Mouse (Mus musculus): Measurements from ENCODE around the gene Eftud2. TPM values are rescaled to one million over a fixed set of nuclear protein-coding genes. Genes with fewer than 3 reads are reported as not detected.

Gene Eftud2
- polyA plus RNA-seq, 2 experiments = 95.0 to 137 TPM

DNA sequence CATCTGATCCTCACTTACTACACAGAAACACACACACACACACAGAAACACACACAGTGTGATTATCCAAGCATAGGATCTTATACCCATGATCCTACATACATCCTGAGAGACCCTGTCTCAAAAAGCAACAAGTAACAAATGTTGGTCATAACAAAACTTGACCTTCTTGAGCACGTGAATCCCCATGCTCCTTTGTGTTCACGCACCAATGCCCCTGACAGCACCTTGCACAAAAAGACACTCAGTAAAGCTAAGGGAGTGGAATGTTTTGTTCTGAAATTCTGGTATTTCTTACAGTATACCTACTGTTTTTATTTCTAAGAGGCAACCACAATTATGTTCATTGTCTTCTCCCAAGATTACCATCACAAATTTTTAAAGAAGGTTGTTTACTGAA is 1.2 kb downstream of the Eftud2 start:
- TF ChIP-seq POLR2A (IDR thresholded peaks at IDR 0.05; ENCODE audit: borderline replicate concordance, extremely low read depth, insufficient read depth, insufficient read length) = no peak
- DNase-seq (ENCODE audit: low spot score) (no peak), ATAC-seq (ENCODE audit: low FRiP score, low read depth) (no peak)
- H3K27me3 ChIP-seq (ENCODE audit: control insufficient read depth, insufficient read depth, low read length) = no peaks in the 10 kb centered on the region
- 86% methylated on average over 2 of the region's 2 CpGs for WGBS
- H3K36me3 ChIP-seq (ENCODE audit: control insufficient read depth, insufficient read depth, low read length) = peaks cover 24% of the 10 kb centered on the region
- H3K4me2 ChIP-seq (replicated peaks; ENCODE audit: low read depth, low read length, severe bottlenecking) = peak overlapping the region; percentile 77
- H3K4me3 ChIP-seq (replicated peaks; ENCODE audit: low read length) = no peak overlapping the region; the same call in 1 of the 2 replicates
- no peak overlapping the region for H3K27ac ChIP-seq (replicated peaks; ENCODE audit: low read depth, low read length)
- H3K9me3 ChIP-seq (ENCODE audit: control insufficient read depth, low read length) = no peaks in the 10 kb centered on the region
- peaks cover 7% of the 10 kb centered on the region; the same call in 1 of the 2 replicates for H3K4me1 ChIP-seq (ENCODE audit: control insufficient read depth, insufficient read depth, low read length)
- H3K9ac ChIP-seq (ENCODE audit: low read depth, low read length, severe bottlenecking) = no peak overlapping the region; the same call in 1 of the 2 replicates

DNA sequence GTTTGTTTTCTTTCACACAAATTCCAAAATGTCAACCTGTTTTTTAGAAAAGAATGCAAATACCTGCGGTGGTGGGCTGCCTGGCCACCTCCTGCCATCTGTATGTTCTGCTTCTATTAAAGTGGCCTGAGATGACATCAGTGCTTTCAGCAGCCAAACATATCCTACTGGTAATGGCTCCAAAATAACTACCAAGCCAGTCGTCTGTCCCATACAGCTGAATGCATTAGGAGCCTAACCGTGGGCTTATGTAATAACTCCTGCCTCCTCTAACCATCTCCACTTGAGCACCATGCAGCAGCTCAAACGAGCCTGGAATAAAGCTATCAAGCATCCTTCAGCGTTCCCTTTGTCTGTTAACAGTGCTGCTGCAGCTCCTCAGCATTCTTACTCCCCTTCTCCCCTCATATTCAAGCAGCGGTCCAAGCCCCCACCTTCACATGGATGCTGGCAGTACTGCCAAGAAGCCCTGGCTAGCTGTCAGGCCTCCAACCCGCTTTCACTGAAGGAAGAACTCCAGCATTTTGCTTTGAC is 5.9 kb downstream of the Eftud2 start:
- H3K36me3 ChIP-seq (ENCODE audit: control insufficient read depth, insufficient read depth, low read length) = peaks cover 54% of the 10 kb centered on the region
- TF ChIP-seq POLR2A (IDR thresholded peaks at IDR 0.05; ENCODE audit: borderline replicate concordance, extremely low read depth, insufficient read depth, insufficient read length) = no peak
- ATAC-seq (ENCODE audit: low FRiP score, low read depth) (no peak), DNase-seq (ENCODE audit: low spot score) (no peak)
- H3K9ac ChIP-seq (ENCODE audit: low read depth, low read length, severe bottlenecking) = no peak overlapping the region
- no peak overlapping the region for H3K27ac ChIP-seq (replicated peaks; ENCODE audit: low read depth, low read length)
- peaks cover 4% of the 10 kb centered on the region; the same call in 1 of the 2 replicates for H3K4me1 ChIP-seq (ENCODE audit: control insufficient read depth, insufficient read depth, low read length)
- H3K9me3 ChIP-seq (ENCODE audit: control insufficient read depth, low read length) = no peaks in the 10 kb centered on the region
- no peaks in the 10 kb centered on the region for H3K27me3 ChIP-seq (ENCODE audit: control insufficient read depth, insufficient read depth, low read length)
- no peak overlapping the region for H3K4me2 ChIP-seq (replicated peaks; ENCODE audit: low read depth, low read length, severe bottlenecking)
- no peak overlapping the region for H3K4me3 ChIP-seq (replicated peaks; ENCODE audit: low read length)
- 91% methylated on average over 7 of the region's 7 CpGs for WGBS

DNA sequence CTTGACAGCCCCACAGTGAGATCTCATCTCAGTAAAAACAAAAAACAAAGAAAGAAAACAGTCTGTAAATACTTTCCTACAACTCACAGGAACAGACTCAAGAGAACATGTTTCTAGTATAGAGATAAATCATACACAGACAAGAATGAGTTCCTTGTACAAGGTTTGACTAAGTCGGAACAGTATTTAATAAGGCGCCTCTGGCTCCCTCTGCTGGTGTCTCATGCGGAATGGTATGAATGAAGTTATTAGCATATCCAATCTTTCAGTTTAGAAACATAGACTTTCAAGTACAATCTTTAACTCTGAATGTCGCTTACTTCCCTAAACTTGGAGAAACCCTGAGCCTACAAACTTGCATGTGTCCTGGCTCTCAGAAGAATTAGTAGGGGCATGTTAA is 16.5 kb downstream of the Eftud2 start:
- ATAC-seq (ENCODE audit: low FRiP score, low read depth) (peak; percentile 70; the same call in 1 of the 2 replicates), DNase-seq (ENCODE audit: low spot score) (peak; percentile 95)
- Histone ChIP-seq H3K4me2 (replicated peaks; ENCODE audit: low read depth, low read length, severe bottlenecking) (no peak overlapping the region), H3K9me3 (ENCODE audit: control insufficient read depth, low read length) (no peaks in the 10 kb centered on the region), H3K4me3 (replicated peaks; ENCODE audit: low read length) (no peak overlapping the region), H3K27ac (replicated peaks; ENCODE audit: low read depth, low read length) (no peak overlapping the region), H3K9ac (ENCODE audit: low read depth, low read length, severe bottlenecking) (no peak overlapping the region), H3K36me3 (ENCODE audit: control insufficient read depth, insufficient read depth, low read length) (peaks cover 94% of the 10 kb centered on the region), H3K27me3 (ENCODE audit: control insufficient read depth, insufficient read depth, low read length) (no peaks in the 10 kb centered on the region), H3K4me1 (ENCODE audit: control insufficient read depth, insufficient read depth, low read length) (no peaks in the 10 kb centered on the region)
- WGBS = 36% methylated on average over 4 of the region's 4 CpGs
- no peak for TF ChIP-seq POLR2A (IDR thresholded peaks at IDR 0.05; ENCODE audit: borderline replicate concordance, extremely low read depth, insufficient read depth, insufficient read length)

DNA sequence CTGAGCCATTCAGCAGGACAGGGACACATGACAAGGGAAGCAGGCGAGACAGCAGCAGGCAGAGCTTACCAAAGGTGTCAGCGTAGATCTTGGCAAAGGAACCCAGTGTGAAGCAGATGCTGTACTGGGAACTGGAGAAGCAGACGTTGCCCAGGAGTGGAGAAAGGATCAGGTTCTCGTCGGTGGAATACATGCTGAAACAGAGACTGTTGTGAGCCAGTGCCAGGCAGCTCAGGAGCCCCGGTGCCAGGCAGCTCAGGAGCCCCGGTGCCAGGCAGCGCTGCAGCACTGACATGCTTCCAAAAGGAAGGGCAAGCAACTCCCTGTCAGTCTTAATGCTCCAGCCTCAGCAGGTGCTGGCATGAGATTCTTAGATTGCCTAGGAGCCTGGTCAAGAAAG is 20.9 kb downstream of the Eftud2 start:
- DNase-seq (ENCODE audit: low spot score) = no peak
- Histone ChIP-seq H3K4me2 (replicated peaks; ENCODE audit: low read depth, low read length, severe bottlenecking) (no peak overlapping the region), H3K36me3 (ENCODE audit: control insufficient read depth, insufficient read depth, low read length) (peaks cover 81% of the 10 kb centered on the region), H3K27ac (replicated peaks; ENCODE audit: low read depth, low read length) (no peak overlapping the region), H3K4me1 (ENCODE audit: control insufficient read depth, insufficient read depth, low read length) (no peaks in the 10 kb centered on the region), H3K9me3 (ENCODE audit: control insufficient read depth, low read length) (no peaks in the 10 kb centered on the region), H3K4me3 (replicated peaks; ENCODE audit: low read length) (no peak overlapping the region), H3K27me3 (ENCODE audit: control insufficient read depth, insufficient read depth, low read length) (no peaks in the 10 kb centered on the region), H3K9ac (ENCODE audit: low read depth, low read length, severe bottlenecking) (no peak overlapping the region)
- 92% methylated on average over 8 of the region's 8 CpGs for WGBS
- TF ChIP-seq POLR2A (IDR thresholded peaks at IDR 0.05; ENCODE audit: borderline replicate concordance, extremely low read depth, insufficient read depth, insufficient read length) = no peak
- ATAC-seq (ENCODE audit: low FRiP score, low read depth) = no peak

DNA sequence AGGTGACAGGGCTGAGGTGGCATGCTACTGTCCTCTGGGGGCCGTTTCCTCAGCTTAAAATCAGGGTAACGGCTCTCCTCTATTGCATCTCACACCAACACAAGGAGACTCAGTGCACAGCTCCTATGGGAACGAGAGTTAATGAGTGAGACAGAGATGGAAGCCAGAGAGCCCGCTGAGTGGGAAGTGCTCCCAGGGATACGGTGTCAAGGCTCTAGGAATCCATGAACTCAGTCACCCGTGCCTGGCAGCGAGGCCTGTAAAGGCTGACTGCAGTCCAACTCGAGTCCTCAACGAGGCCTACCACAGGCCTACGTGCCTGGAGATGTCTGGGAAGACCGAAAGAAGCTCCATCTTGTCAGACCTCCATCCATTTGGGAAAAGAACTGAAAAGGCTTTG is 21.8 kb downstream of the Eftud2 start:
- H3K27me3 ChIP-seq (ENCODE audit: control insufficient read depth, insufficient read depth, low read length) = no peaks in the 10 kb centered on the region
- 91% methylated on average over 11 of the region's 11 CpGs for WGBS
- H3K36me3 ChIP-seq (ENCODE audit: control insufficient read depth, insufficient read depth, low read length) = peaks cover 83% of the 10 kb centered on the region

More for the DNA sequence above, 21.8 kb downstream of the Eftud2 start:
- DNase-seq (ENCODE audit: low spot score) (no peak), ATAC-seq (ENCODE audit: low FRiP score, low read depth) (no peak)
- H3K4me1 ChIP-seq (ENCODE audit: control insufficient read depth, insufficient read depth, low read length) = no peaks in the 10 kb centered on the region
- no peak overlapping the region for H3K27ac ChIP-seq (replicated peaks; ENCODE audit: low read depth, low read length)
- H3K4me3 ChIP-seq (replicated peaks; ENCODE audit: low read length) = no peak overlapping the region
- no peak overlapping the region for H3K9ac ChIP-seq (ENCODE audit: low read depth, low read length, severe bottlenecking)
- no peak for TF ChIP-seq POLR2A (IDR thresholded peaks at IDR 0.05; ENCODE audit: borderline replicate concordance, extremely low read depth, insufficient read depth, insufficient read length)
- no peak overlapping the region for H3K4me2 ChIP-seq (replicated peaks; ENCODE audit: low read depth, low read length, severe bottlenecking)
- no peaks in the 10 kb centered on the region for H3K9me3 ChIP-seq (ENCODE audit: control insufficient read depth, low read length)

Measured in limb, embryonic 14.5 days (tissue).